Mouse (Mus musculus) layer of hippocampus, adult 11-12 months (tissue): ENCODE data around the gene Kmt5b.

ENCODE experiments used
- DNase-seq: peaks from one replicate; pipeline ENCODE4 v3.0.0; 2022; ENCODE audit warnings: low spot score

Gene Kmt5b

GRCm38 (mm10) chr19:3767276-3767780 lies at the start of gene Kmt5b:
Kmt5b (plus strand) TSS chr19:3767421.
- peak; percentile 69 for DNase-seq

GRCm38 (mm10) chr19:3718481-3719361 lies 48.5 kb upstream of the Kmt5b start:
- peak; percentile 85 for DNase-seq

- DNase-seq: peak; percentile 61
These were observed 47.8 kb upstream of the Kmt5b start for GRCm38 (mm10) chr19:3719362-3719891.

GRCm38 (mm10) chr19:3723170-3723569 lies 44.1 kb upstream of the Kmt5b start:
- no peak for DNase-seq

- DNase-seq: no peak
These were observed 43.3 kb upstream of the Kmt5b start for GRCm38 (mm10) chr19:3723904-3724303.

- peak; percentile 81 for DNase-seq
These were observed 42.4 kb upstream of the Kmt5b start for GRCm38 (mm10) chr19:3724779-3725178.

- no peak for DNase-seq
These were observed 38.3 kb upstream of the Kmt5b start for GRCm38 (mm10) chr19:3728901-3729300.

- no peak for DNase-seq
These were observed 36.2 kb upstream of the Kmt5b start for GRCm38 (mm10) chr19:3730781-3731646.

- DNase-seq: no peak
These were observed 31.2 kb upstream of the Kmt5b start for GRCm38 (mm10) chr19:3736001-3736400.

- DNase-seq: no peak
These were observed 27.6 kb upstream of the Kmt5b start for GRCm38 (mm10) chr19:3739650-3740049.

- no peak for DNase-seq
These were observed 24.5 kb upstream of the Kmt5b start for GRCm38 (mm10) chr19:3742716-3743115.

GRCm38 (mm10) chr19:3743362-3743761 lies 23.9 kb upstream of the Kmt5b start:
- DNase-seq: no peak

GRCm38 (mm10) chr19:3743851-3744512 lies 23.2 kb upstream of the Kmt5b start:
- DNase-seq: peak; percentile 61

- DNase-seq: no peak
These were observed 14.5 kb upstream of the Kmt5b start for GRCm38 (mm10) chr19:3752621-3753239.

- DNase-seq: no peak
These were observed 14.0 kb upstream of the Kmt5b start for GRCm38 (mm10) chr19:3753240-3753633.

- no peak for DNase-seq
These were observed 13.5 kb upstream of the Kmt5b start for GRCm38 (mm10) chr19:3753738-3754137.

GRCm38 (mm10) chr19:3757861-3758260 lies 9.4 kb upstream of the Kmt5b start:
- DNase-seq: no peak

GRCm38 (mm10) chr19:3765221-3765820 lies 1.9 kb upstream of the Kmt5b start:
- no peak for DNase-seq

GRCm38 (mm10) chr19:3766378-3766777 lies 843 bp upstream of the Kmt5b start:
- DNase-seq: no peak

- peak; percentile 84 for DNase-seq
These were observed 818 bp downstream of the Kmt5b start for GRCm38 (mm10) chr19:3767781-3768696.
